Mouse (Mus musculus) cerebellum, adult 11 months (tissue): Measurements from ENCODE around the gene Gse1.
A peak's percentile ranks its signal among the peaks of the same experiment; 100 is the strongest.
"Not testable (repeated sequence)": the region's sequence is repeated elsewhere in the genome, so short reads cannot be mapped to it uniquely, and the experiment has no call there.

Experiments used
- DNase-seq: peaks from one replicate; pipeline ENCODE4 v3.0.0; 2022

The Gse1 gene

DNA sequence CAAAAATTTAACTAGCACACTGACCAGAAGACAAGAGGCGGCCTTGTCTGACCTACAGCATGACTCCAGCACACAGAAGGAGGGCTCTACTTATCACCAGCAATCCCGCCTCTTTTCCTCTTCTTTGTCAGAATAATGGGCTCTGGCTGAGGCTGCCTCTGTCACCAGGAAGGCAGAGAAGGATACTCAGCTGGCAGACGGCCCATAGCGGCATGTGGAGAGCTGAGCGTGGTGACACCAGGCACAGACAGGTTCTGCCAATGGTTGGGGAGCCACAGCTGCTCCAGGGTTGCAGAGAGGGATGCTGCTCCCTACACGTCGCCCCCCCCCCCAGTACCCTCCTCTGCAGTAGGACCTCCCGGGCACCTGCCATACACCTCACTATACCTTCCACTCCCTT, 133.0 kb downstream of the Gse1 start:
- peak; percentile 69 for DNase-seq

DNA sequence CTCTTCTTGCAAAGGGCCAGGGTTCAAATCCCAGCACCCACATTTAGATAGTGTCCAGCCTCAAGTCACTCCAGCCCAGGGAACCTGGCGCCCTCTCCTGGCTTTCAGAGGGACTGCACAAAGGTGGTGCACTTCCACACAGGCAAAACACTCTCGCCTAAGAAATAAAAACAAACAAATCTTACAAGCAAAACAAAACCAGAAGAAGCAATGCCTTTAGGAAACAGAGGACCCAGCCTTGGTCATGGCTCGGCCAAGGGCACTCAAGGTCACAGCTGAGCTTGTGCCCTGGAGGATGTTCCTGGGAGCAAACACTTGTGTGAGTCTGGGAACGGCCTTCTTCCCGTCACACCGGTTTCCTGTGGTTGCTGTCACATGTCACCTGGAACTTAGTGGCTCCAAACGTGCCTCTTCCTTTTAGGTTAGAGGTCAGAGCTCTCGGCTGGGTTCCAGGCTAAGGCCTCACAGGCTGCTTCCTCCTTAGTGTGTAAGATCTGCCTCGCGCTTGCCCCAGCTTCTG, 135.4 kb downstream of the Gse1 start:
- no peak for DNase-seq

DNA sequence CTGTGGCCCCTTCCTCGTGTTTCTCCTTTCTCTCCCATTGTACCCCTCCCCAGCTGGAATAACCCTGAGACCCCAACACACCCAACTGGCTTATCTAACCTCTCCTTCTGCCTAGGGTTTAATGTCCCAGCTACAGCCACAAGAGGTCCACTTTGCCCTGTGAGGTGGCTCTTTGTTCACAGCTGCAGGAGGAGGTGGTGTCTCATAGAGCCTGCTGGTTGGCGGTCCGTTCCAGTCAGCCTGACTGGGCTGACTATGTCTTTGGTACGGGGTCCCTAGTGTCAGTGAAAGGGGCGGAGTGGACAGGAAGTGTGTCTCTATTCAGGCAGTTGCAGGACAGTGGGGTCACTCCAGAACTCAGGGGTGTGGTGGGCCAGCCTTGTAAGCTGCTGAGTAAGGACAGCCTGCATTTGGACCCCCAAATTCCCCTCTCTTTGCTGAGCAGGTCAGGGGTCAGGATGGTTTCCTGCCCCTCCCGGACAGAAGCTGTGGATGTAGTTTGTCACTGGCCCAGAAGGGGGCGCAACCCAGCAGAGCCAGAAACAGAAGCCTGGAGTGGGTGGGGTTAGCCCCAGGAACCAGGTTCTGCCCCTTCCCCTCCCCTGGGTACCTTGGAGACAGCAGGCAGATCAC, 136.0 kb downstream of the Gse1 start:
- DNase-seq = no peak

DNA sequence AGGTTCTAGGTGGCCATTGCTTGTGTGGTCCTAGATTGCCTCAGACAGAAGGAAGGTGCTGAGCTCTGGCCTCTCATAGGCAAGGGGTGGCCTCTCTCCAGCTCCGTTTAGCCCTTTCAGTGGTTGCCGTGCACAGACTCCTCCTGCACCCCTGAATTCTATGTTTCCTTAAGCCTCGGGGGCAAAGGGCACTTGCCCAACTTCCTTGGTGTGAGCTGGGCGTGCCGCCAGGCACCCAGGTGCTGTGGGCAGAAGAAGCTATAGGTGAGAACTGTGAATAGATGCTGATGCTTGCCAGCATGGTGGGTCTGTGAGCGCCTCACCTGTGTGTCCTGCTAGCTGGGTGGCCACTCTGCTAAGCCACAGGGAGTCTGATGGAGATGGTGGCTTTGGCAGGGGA, 138.6 kb downstream of the Gse1 start:
- DNase-seq = no peak

DNA sequence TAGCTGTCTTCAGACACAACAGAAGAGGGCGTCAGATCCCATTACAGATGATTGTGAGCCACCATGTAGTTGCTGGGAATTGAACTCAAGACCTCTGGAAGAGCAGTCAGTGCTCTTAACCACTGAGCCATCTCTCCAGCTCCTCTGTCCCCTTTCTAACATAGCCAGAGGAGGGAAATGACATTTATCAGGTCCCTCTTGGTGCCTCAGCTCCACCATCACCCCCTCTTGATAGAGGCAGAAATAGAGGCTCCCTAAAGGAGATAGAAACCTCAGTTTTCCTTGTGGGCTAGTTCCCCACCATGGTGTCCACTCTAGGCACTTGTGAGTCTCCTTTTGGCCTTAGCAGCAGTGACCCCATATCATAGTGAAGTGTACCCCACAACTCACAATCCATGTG, 139.9 kb downstream of the Gse1 start:
- DNase-seq = not testable (repeated sequence)

DNA sequence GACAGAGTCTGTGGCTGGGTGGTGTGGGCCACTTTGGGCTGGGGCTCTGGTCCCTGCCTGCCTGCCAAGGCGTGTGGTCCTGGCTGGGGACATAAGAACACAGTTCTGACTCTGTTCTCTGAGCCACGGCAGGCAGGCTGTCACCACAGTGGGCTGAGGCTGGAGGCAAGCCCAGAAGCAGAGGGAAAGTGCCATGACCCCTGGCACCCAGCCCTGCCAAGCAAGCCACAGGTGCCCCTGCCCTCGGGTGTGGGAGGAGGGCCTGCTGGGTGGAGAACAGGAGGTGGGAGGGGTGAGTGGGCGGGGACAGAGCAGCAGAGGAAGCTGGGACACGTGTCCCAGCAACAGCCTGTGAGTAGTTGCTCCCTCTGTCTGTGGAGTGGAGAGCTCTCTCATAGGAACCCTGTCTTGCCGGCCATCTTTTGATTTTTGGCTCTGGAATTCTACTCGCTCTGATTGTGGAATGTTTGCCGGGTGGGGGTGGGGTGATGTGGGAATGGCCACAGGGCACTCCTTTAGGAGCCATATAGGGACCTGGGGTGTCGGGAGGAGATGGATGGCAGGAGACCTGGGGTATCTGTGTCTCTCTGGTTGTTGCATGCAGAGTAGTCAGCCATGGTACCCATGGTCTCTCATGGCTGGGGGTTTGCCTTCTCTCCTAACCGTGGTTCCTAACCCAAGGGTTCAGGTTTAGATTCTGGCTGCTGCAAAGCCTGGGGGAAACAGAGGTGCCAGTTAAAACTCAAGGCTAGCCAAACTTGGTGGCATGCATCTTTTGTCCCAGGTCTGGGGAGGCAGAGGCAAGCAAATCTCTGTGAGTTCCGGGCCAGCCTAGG, 140.8 kb downstream of the Gse1 start:
- peak; percentile 72 for DNase-seq

DNA sequence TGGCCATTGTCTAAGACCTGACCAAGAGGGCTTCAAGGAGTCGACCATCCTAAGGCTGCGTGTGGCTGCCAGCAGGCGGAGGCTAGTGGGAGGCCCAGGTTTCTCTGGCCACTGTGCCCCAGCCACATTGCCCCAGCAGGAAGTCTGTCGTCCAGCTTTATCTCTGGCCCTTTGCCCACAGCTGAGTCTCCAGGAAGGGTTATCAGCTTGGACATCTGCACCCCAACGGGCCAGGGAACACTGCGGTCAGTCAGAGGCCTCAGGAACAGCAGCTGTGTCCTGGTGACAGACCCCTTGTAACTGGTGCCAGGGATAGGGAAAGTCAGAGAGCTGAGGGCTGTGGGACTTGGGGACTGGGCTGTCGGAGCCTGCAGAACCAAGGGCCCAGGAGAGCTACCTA, 141.7 kb downstream of the Gse1 start:
- DNase-seq = no peak

DNA sequence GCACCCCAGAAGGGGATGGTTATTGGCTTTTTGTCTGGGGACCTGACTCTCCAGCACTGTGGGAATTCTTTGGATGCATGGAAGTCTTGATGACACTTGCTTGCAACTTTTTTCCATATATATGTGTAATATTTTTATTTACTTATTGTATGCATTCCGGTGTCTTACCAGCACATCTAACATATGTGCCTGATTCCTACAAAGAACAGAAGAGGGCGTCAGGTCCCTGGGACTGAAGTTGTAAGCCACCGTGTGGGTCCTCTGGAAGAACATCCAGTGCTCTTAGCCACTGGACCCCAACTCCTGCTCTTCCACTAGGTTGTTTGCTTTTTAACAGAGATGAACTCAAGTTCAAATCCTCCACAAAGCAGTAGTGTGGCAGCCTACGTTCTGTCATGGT, 142.2 kb downstream of the Gse1 start:
- no peak for DNase-seq

DNA sequence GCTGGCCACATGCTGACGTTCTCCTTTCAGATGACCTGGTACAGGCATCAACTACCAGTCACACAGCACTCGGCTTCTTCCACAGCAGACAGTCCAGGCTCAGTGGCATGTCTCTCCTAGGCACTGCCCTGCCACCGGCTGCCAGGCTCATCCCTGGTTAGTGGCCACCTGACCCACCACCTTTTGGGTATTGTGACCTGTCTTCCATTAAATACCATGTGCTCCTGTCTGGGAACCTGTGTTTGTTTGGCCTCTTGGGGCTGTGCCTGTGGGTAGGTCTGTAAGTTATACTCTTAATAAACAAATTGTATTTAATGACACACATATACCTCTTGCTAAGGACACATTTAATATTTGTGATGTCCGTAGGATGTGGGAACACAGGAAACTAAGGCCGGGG, 142.9 kb downstream of the Gse1 start:
- DNase-seq = no peak

DNA sequence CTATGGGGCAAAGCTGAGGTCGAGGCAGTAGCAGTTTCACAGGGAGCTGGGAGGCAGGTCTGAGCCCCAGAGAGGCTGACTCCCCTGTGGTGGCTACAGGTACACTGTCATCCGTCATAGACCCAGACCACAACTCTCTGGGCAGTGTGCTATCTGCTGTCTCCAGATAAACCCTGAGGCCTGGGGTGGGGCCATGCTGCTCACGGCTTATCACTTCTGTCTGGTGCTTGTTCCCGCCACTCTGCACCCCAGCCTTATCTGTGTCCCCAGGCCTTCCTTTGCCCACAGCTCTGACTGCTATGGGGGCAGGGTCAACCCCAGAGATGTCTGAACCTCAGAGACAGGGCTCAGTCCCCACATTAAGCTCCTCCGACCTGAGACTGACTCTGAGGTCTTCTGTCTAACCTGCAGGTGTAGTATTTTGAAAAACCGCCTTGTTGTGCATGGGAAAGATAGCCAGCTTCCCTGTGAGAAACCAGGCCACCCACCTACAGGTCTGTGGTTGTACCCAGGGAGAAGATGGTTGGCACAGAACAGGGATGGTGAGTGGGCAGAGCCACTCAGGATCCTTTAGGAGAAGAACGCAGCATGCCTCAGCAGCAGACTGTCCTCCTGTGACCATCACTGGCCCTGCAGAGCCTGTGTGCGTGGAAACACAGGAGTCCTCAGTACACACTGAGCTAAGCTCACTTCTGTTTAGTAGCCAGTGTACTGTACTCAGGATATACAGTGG, 143.6 kb downstream of the Gse1 start:
- no peak for DNase-seq

DNA sequence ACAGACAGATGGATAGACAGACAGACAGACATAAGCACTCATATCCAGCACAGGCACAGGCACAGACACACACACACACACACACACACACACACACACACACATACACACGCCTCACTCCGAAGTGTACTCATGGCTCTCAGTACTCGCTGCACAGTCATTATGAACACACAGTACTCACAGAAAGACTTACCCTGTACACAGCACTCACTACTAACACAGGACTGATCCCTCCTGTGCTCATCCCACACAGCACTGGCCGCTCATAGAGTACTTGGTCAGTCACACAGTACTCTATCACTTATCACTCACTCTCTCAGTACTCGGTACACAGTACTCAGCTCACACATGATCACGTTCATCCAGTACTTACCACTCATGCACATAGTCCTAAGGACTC, 144.4 kb downstream of the Gse1 start:
- no peak for DNase-seq

DNA sequence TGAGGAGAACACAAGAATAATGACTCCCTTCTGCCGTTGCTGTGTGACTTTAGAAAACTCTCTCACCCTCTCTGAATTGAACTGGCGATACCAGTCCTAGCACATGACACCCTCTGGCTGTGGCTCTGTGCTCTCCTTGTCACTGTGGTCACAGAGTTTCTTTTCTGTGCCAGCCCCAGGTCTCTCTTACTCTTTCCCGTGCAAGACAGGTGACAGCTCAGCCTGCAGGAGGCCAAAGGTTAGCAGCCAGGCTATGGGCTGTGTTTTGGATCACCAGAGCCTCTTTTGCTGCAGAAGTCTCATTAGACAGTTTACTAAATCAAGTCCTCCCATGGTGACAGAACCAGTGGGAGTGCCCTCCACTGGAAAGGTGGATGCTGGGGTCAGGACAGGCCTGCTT, 145.4 kb downstream of the Gse1 start:
- DNase-seq = no peak

DNA sequence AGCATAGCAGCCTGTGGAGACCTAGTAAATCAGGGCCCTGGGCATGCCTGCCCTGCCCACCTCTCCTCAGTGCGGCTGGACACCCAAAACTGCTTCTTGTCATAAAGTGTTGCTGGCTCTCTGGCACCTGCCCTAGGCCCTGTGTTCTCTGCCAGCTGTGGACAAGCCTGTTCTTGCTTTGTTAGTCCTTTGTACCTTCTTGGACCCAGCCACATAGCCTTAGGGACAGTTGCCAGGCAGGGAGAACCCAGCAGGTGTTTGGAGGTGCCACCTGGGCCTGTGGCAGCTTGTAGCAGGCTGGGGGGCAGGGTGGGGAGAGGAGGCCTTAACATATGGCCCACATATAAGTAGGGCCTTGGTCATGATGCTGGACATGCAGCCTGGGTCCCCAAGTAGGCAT, 145.8 kb downstream of the Gse1 start:
- DNase-seq = no peak

DNA sequence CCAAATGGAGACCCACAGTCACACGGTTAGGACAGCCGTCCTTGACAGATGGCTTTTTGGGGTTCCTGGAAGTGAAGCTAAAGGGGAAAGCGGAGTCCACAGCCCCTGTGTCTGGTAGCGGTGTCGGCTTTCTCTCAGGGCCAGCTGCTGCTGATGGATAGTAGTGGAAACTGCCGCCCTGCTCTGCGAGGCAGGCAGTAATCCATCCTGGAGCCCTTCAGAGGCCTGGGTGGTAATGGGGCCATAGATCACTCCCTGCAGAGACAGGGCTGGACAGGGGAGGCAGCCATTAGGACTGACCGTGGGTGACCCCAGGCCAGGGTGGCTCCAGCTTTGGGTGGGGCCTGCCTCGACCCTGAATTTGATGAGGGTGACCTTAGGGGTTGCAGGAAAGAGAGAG, 146.3 kb downstream of the Gse1 start:
- no peak for DNase-seq

DNA sequence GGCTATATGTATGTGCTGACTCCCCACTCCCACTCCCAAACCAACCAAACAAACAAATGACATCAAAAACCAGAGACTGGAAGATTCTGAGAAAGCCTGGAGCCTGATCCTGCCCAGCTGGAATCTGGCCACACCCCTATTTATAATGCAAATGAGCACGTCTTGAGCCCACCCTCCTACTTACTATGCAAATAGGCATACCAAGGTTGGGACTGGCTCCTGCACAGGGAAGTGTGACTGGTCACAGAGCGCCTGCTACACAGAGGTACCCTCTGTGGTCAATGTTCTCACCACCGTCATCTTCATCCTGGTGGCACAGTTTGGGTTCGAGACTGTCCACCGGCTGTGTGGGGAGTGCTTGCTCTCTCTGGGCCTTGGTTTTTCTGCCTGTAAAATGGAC, 146.9 kb downstream of the Gse1 start:
- DNase-seq = no peak

DNA sequence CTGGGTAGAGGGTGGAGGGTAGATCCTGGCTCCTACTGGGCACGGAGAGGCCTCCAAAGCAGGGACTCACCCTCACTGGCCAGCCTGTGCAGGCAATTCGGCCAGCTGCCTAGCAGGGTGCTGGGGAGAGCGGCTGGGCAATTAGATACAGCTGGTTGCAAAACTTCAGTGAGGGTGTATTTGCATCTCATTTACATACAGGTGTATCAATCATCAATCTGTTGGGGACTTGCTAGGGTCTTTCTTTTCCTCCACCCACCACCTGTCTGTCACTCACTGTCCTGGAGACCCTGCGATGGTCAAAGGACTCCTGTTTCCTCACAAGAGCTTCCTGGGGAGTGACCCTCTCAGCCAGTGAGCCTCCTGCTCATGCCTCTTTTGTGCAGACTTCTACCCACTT, 148.0 kb downstream of the Gse1 start:
- no peak for DNase-seq

DNA sequence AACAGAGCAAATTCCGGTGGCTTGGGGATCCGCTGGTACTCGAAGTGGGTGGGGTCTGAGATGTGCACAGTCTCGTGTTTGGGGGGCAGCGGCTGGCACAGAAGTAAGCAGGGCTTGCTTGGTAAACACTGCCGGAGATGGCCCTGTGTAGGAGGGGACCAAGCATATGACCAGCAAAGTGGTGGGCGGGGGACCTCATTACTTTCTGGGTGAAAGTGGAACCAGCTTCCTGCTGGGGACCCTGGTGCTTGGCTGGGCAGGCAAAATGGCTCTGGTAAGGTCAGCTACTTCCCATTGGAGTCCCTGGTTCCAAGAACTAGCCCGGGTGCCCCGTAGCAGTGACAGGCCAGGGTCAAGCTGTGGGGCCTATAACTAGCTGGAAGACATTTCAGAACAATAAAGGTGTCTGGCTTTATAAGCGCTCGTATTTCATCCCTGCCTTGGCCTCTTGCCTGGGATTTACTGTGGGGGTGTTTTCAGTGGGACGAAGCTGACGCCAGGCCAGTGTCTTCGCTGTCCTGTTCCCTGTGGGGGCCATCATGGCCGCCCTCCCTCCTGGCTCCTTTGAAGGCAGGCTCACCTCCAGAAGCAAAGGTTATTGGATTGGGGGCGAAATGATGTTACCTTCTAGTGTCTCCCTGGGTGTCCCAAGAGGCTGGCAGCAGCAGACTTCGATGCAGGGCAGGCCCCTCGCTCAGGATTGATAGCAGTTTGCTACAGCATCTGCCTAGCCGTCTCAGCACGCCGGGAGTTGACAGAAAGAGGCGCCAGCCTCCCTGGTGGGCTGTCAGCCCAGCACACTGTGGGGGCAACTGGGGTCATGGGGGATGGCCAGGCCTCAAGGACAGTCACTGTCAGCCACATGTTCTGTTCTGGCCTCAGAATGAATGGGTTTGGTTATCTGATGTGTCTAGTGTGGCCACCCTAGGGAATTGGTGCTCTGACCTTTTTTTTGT, 148.9 kb downstream of the Gse1 start:
- no peak for DNase-seq

DNA sequence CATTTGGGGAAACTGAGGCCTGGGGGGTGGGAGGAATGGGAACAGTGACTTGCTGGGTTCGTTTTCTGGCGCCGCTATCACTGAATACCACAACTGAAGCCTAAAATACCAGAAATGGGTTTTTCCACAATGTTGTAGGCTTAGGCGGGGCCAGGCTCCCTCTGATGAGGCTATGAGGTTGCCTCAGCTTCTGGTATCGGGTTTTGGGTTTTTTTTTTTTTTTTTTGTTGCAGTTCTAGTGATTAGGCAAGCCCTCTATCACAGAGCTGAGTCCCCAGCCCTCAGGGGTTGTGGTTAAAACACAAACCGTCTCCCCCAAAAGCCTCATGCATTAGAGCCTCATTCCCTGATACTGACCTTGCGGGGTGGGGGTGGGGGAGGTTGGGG, 149.5 kb downstream of the Gse1 start:
- no peak for DNase-seq

DNA sequence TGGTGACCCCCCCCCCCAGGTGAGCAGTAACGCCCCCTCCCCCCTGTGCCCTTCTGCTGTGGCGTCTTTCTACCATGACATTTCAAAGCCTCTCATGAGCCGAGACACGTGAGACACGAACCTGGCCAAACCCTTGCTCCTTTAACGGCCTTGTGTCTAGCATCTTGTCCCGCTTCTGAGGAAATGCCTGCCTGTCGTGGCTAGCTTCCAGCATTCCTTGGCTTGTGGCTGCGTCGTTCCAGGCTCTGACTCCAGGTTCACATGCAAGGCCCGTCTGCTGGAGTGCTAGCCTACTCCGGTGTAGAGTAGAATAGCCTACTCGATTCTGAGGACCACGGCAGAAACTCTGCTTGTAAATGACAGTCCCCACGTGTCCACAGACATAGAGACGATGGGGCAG, 150.1 kb downstream of the Gse1 start:
- DNase-seq = peak; percentile 73

DNA sequence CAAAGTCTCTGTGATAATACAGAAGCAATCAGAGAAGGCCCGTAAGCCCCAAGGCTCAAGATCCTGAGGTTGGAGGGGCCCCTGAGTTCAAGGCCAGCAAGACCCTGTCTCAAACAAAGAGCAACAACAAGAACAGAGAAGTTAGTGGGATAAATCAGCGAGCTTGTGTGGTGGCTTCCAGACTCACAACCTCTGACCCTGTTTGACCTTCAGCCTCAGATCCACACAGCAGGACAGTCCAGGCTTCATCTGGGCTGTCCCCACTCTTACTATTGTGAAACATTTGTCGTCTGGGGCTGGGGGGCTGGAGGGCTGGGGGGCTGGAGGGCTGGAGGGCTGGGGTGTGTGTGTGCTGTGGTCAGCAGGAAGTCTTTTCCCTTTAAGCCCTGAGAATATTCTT, 150.8 kb downstream of the Gse1 start:
- DNase-seq = no peak

DNA sequence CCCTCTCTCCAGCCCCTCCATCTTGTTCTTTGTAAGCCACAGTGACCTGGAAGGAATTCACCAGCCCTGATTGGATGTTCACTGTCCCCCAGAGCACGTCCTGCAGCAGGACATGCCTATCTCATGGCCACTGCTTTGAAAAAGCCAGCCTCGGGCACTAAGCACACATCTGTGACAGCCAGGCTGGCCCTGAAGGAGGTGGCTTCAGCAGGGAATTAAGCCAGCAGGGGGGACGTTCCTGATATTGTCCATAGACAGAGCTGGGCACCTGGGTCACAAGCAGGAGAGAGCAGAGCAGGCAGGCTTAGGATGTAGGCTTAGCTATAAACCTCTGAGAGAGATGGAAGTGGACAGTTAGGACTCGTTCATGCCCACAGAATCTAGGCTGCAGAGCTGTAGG, 153.6 kb downstream of the Gse1 start:
- no peak for DNase-seq

DNA sequence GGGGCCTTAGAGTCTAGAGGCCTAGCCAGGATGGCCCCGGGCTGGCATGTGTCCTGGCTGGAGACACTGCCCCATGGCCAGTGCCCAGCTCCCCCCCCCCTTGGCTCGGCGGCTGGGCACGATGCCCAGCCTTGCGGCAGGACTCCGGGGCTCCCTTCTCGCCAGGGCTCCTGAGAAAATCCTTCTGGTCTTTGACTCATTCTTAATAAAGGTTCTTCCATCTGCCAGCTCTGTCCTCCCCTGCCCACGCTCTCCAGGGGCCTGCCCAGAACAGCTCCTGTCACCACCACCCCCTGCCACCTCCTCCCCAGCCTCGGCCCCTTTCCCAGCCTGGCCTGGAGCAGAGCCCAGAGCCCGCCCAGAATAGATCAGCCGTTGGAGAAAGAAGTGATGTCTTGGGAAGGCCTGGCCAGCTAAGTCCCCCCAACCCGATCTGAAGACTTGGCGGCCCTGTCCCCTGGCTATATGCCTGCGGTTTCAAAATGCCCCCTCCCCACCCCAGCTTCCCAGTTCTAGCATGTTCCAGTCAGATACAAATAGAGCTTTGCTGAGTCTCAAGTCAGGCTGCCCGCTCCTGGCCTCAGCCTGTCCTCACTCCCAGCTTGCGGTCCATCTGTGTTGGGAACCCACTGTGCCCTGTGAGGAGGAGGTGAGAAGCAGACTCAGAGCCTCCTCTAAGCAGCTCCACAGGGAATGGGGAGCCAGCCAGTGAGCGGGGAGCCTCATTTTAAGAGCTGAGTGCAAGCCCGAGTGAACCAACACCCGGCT, 154.4 kb downstream of the Gse1 start:
- peak; percentile 96 for DNase-seq
